Mouse (Mus musculus): ENCODE measurements around the gene Dnmt3a. TPM values are rescaled to one million over a fixed set of nuclear protein-coding genes. Genes with fewer than 3 reads are reported as not detected.

Dnmt3a gene
- polyA plus RNA-seq, 1 experiment, result 11.8 TPM

GRCm38 (mm10) chr12:3767360-3767759 lies 38.4 kb upstream of the Dnmt3a start:
- no peak overlapping the region for H3K27ac ChIP-seq (ENCODE audit: insufficient read depth, low read depth, low read length)
- no peak for TF ChIP-seq CTCF (conservative IDR thresholded peaks at IDR 0.05; ENCODE audit: insufficient read depth, insufficient read length, low read depth, low read length)
- no peak for TF ChIP-seq POLR2A (IDR thresholded peaks at IDR 0.05; ENCODE audit: low read depth, low read length)
- H3K4me1 ChIP-seq (ENCODE audit: control insufficient read depth, insufficient read depth, low read length), result no peaks in the 10 kb centered on the region
- H3K4me3 ChIP-seq (ENCODE audit: insufficient read depth, low read depth, low read length), result no peak overlapping the region
- no peaks in the 10 kb centered on the region for H3K27me3 ChIP-seq (replicated peaks; ENCODE audit: control insufficient read depth, insufficient read depth, low read length)
- WGBS, result 81% methylated on average over 8 of the region's 8 CpGs
- H3K36me3 ChIP-seq (ENCODE audit: control insufficient read depth, insufficient read depth, low read length), result no peaks in the 10 kb centered on the region
- no peak for DNase-seq

- peak; percentile 65 for DNase-seq
- Histone ChIP-seq H3K36me3 (ENCODE audit: control insufficient read depth, insufficient read depth, low read length) (no peaks in the 10 kb centered on the region), H3K4me3 (ENCODE audit: insufficient read depth, low read depth, low read length) (no peak overlapping the region), H3K27me3 (replicated peaks; ENCODE audit: control insufficient read depth, insufficient read depth, low read length) (no peaks in the 10 kb centered on the region), H3K27ac (ENCODE audit: insufficient read depth, low read depth, low read length) (no peak overlapping the region), H3K4me1 (ENCODE audit: control insufficient read depth, insufficient read depth, low read length) (no peaks in the 10 kb centered on the region)
- TF ChIP-seq POLR2A (IDR thresholded peaks at IDR 0.05; ENCODE audit: low read depth, low read length) (no peak), CTCF (conservative IDR thresholded peaks at IDR 0.05; ENCODE audit: insufficient read depth, insufficient read length, low read depth, low read length) (no peak)
- WGBS, result 69% methylated on average over 4 of the region's 4 CpGs
These were observed 37.4 kb upstream of the Dnmt3a start for GRCm38 (mm10) chr12:3768391-3768790.

- Histone ChIP-seq H3K4me3 (ENCODE audit: insufficient read depth, low read depth, low read length) (no peak overlapping the region), H3K27me3 (replicated peaks; ENCODE audit: control insufficient read depth, insufficient read depth, low read length) (no peaks in the 10 kb centered on the region), H3K27ac (ENCODE audit: insufficient read depth, low read depth, low read length) (no peak overlapping the region), H3K36me3 (ENCODE audit: control insufficient read depth, insufficient read depth, low read length) (no peaks in the 10 kb centered on the region), H3K4me1 (ENCODE audit: control insufficient read depth, insufficient read depth, low read length) (no peaks in the 10 kb centered on the region)
- no peak for DNase-seq
- WGBS, result 86% methylated on average over 2 of the region's 2 CpGs
- TF ChIP-seq CTCF (conservative IDR thresholded peaks at IDR 0.05; ENCODE audit: insufficient read depth, insufficient read length, low read depth, low read length) (no peak), POLR2A (IDR thresholded peaks at IDR 0.05; ENCODE audit: low read depth, low read length) (no peak)
These were observed 35.3 kb upstream of the Dnmt3a start for GRCm38 (mm10) chr12:3770546-3770945.

GRCm38 (mm10) chr12:3771080-3771479 lies 34.7 kb upstream of the Dnmt3a start:
- Histone ChIP-seq H3K4me1 (ENCODE audit: control insufficient read depth, insufficient read depth, low read length) (no peaks in the 10 kb centered on the region), H3K4me3 (ENCODE audit: insufficient read depth, low read depth, low read length) (no peak overlapping the region), H3K27ac (ENCODE audit: insufficient read depth, low read depth, low read length) (no peak overlapping the region), H3K27me3 (replicated peaks; ENCODE audit: control insufficient read depth, insufficient read depth, low read length) (no peaks in the 10 kb centered on the region), H3K36me3 (ENCODE audit: control insufficient read depth, insufficient read depth, low read length) (no peaks in the 10 kb centered on the region)
- TF ChIP-seq POLR2A (IDR thresholded peaks at IDR 0.05; ENCODE audit: low read depth, low read length) (no peak), CTCF (conservative IDR thresholded peaks at IDR 0.05; ENCODE audit: insufficient read depth, insufficient read length, low read depth, low read length) (no peak)
- DNase-seq, result no peak
- WGBS, result 94% methylated on average over 2 of the region's 2 CpGs

- H3K4me1 ChIP-seq (ENCODE audit: control insufficient read depth, insufficient read depth, low read length), result peaks cover 10% of the 10 kb centered on the region
- H3K4me3 ChIP-seq (ENCODE audit: insufficient read depth, low read depth, low read length), result no peak overlapping the region
- no peak for TF ChIP-seq CTCF (conservative IDR thresholded peaks at IDR 0.05; ENCODE audit: insufficient read depth, insufficient read length, low read depth, low read length)
- TF ChIP-seq POLR2A (IDR thresholded peaks at IDR 0.05; ENCODE audit: low read depth, low read length), result no peak
- no peak overlapping the region for H3K27ac ChIP-seq (ENCODE audit: insufficient read depth, low read depth, low read length)
- 93% methylated on average over 3 of the region's 3 CpGs for WGBS
- H3K36me3 ChIP-seq (ENCODE audit: control insufficient read depth, insufficient read depth, low read length), result no peaks in the 10 kb centered on the region
- no peak for DNase-seq
- H3K27me3 ChIP-seq (replicated peaks; ENCODE audit: control insufficient read depth, insufficient read depth, low read length), result no peaks in the 10 kb centered on the region
These were observed 32.2 kb upstream of the Dnmt3a start for GRCm38 (mm10) chr12:3773643-3774042.

- H3K27ac ChIP-seq (ENCODE audit: insufficient read depth, low read depth, low read length), result no peak overlapping the region
- WGBS, result 97% methylated on average over 2 of the region's 2 CpGs
- no peak for TF ChIP-seq POLR2A (IDR thresholded peaks at IDR 0.05; ENCODE audit: low read depth, low read length)
- TF ChIP-seq CTCF (conservative IDR thresholded peaks at IDR 0.05; ENCODE audit: insufficient read depth, insufficient read length, low read depth, low read length), result no peak
These were observed 29.8 kb upstream of the Dnmt3a start for GRCm38 (mm10) chr12:3776015-3776414.

GRCm38 (mm10) chr12:3777682-3778081 lies 28.1 kb upstream of the Dnmt3a start:
- WGBS, result 37% methylated on average over 5 of the region's 5 CpGs
- TF ChIP-seq CTCF (conservative IDR thresholded peaks at IDR 0.05; ENCODE audit: insufficient read depth, insufficient read length, low read depth, low read length) (no peak), POLR2A (IDR thresholded peaks at IDR 0.05; ENCODE audit: low read depth, low read length) (no peak)
- Histone ChIP-seq H3K4me1 (ENCODE audit: control insufficient read depth, insufficient read depth, low read length) (peaks cover 30% of the 10 kb centered on the region), H3K27ac (ENCODE audit: insufficient read depth, low read depth, low read length) (peak overlapping the region; percentile 90), H3K27me3 (replicated peaks; ENCODE audit: control insufficient read depth, insufficient read depth, low read length) (no peaks in the 10 kb centered on the region), H3K4me3 (ENCODE audit: insufficient read depth, low read depth, low read length) (no peak overlapping the region), H3K36me3 (ENCODE audit: control insufficient read depth, insufficient read depth, low read length) (no peaks in the 10 kb centered on the region)
- peak; percentile 90 for DNase-seq

More at GRCm38 (mm10) chr12:3776015-3776414, 29.8 kb upstream of the Dnmt3a start:
- no peak overlapping the region for H3K4me3 ChIP-seq (ENCODE audit: insufficient read depth, low read depth, low read length)
- no peaks in the 10 kb centered on the region for H3K36me3 ChIP-seq (ENCODE audit: control insufficient read depth, insufficient read depth, low read length)
- DNase-seq, result no peak
- peaks cover 27% of the 10 kb centered on the region for H3K4me1 ChIP-seq (ENCODE audit: control insufficient read depth, insufficient read depth, low read length)
- H3K27me3 ChIP-seq (replicated peaks; ENCODE audit: control insufficient read depth, insufficient read depth, low read length), result no peaks in the 10 kb centered on the region
